In the genomic region with DNA sequence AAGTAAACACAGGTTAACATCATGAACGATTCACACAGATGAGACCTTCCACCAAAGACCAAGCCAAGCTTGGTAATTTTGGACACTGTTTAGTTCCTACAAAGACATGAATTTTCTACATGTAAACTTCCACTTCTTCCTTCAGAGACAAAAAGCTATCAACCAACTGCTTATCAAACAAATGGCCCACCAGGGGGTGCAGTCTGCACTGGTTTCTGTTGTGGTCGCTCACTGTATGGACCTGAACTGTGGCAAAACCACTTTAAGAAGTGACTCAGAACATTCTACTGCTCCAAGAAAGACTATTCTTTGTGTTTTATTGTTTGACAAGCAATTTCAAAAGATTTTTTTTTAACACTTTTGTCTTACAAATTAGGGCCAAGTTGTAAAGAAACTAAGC, we compare ENCODE assay signal across 7 mouse cellular contexts.
DNase-seq lines count a peak whose midpoint lies in the region; ATAC-seq and TF ChIP-seq lines count a peak whose summit lies in the region.

No protein-coding gene starts in this region.

- H3K27ac ChIP-seq in forebrain, embryonic 15.5 days (replicated peaks) = no peak overlapping the region
- no peak overlapping the region for H3K27ac ChIP-seq in small intestine, adult 2 months (ENCODE audit: insufficient read depth, low read depth, low read length)

- peak; percentile 59; the same call in 1 of the 2 replicates for ATAC-seq in forebrain, embryonic 15.5 days (replicated peaks)

- H3K27me3 ChIP-seq in forebrain, embryonic 15.5 days = no peaks in the 10 kb centered on the region
- no peaks in the 10 kb centered on the region for H3K27me3 ChIP-seq in small intestine, adult 2 months (ENCODE audit: control insufficient read depth, insufficient read depth, low read length)

- H3K36me3 ChIP-seq in forebrain, embryonic 15.5 days = no peaks in the 10 kb centered on the region
- no peaks in the 10 kb centered on the region for H3K36me3 ChIP-seq in small intestine, adult 2 months (ENCODE audit: control insufficient read depth, insufficient read depth, low read length)

- 41% methylated on average over 2 of the region's 2 CpGs for WGBS in forebrain, embryonic 15.5 days
- 40% methylated on average over 2 of the region's 2 CpGs for WGBS in small intestine, adult 2 months

- no peaks in the 10 kb centered on the region for H3K9me3 ChIP-seq in forebrain, embryonic 15.5 days

- no peak for TF ChIP-seq POLR2A in small intestine, adult 2 months (IDR thresholded peaks at IDR 0.05; ENCODE audit: low read depth, low read length)

- H3K9ac ChIP-seq in forebrain, embryonic 15.5 days (replicated peaks) = no peak overlapping the region

- peak; percentile 34; the same call in 1 of the 2 replicates for TF ChIP-seq CTCF in small intestine, adult 2 months (IDR thresholded peaks at IDR 0.05; ENCODE audit: extremely low read depth, insufficient read length, insufficient replicate concordance, low read depth, low read length)

- no peak overlapping the region for H3K4me3 ChIP-seq in forebrain, embryonic 15.5 days
- H3K4me3 ChIP-seq in small intestine, adult 2 months (ENCODE audit: low read depth, low read length) = no peak overlapping the region

- no peak overlapping the region for H3K4me2 ChIP-seq in forebrain, embryonic 15.5 days (replicated peaks)

- peak; percentile 42 for DNase-seq in urinary bladder, postnatal 25 days (ENCODE audit: low spot score)
- DNase-seq in urinary bladder, adult 2 months (ENCODE audit: low spot score) = no peak
- DNase-seq in brain, adult 2 months (ENCODE audit: low read depth, low spot score) = peak; percentile 79
- peak; percentile 90 for DNase-seq in kidney, postnatal 10 days
- peak; percentile 49 to 64 for DNase-seq in lung, adult 18-20 months

- H3K4me1 ChIP-seq in forebrain, embryonic 15.5 days = peaks cover 58% of the 10 kb centered on the region
- no peaks in the 10 kb centered on the region for H3K4me1 ChIP-seq in small intestine, adult 2 months (ENCODE audit: control insufficient read depth, insufficient read depth, insufficient read length, low read length)
